Mouse (Mus musculus) liver, adult 2 months (tissue): ENCODE data around the gene Ccdc12. TPM values are rescaled to one million over a fixed set of nuclear protein-coding genes. Genes with fewer than 3 reads are reported as not detected.

Experiments used
- DNase-seq: peaks from one replicate; pipeline ENCODE4 v3.0.0-alpha.2; 2011; ENCODE audit warnings: low read depth, low spot score; ENCODE audit errors: extremely low read depth
- H3K27ac ChIP-seq: fragments of 200-500 bp; replicated peaks from 2 replicates; pipeline ENCODE4 v1.5.1; 2012; ENCODE audit warnings: low read depth, mild to moderate bottlenecking, control low read depth, inconsistent platforms, low read length; ENCODE audit not compliant: insufficient read depth
- H3K27me3 ChIP-seq: fragments of 200-500 bp; 2 replicates; pipeline ENCODE4 v1.6.1; 2012; ENCODE audit warnings: mild to moderate bottlenecking, moderate library complexity, low read length, inconsistent platforms; ENCODE audit not compliant: control insufficient read depth, insufficient read depth
- H3K36me3 ChIP-seq: fragments of 200-500 bp; 2 replicates; pipeline ENCODE4 v1.6.1; 2012; ENCODE audit warnings: low read length, inconsistent platforms; ENCODE audit not compliant: control insufficient read depth, insufficient read depth
- H3K4me1 ChIP-seq: fragments of 200-500 bp; 2 replicates; pipeline ENCODE4 v1.6.1; 2011; ENCODE audit warnings: low read length; ENCODE audit not compliant: control insufficient read depth, insufficient read depth
- H3K4me3 ChIP-seq: fragments of 200-500 bp; 2 replicates; pipeline ENCODE4 v1.5.1; 2011; ENCODE audit warnings: low read depth, mild to moderate bottlenecking, control low read depth, low read length, moderate library complexity; ENCODE audit not compliant: insufficient read depth
- H3K79me2 ChIP-seq: fragments of 200-500 bp; 2 replicates; pipeline ENCODE4 v1.6.1; 2012; ENCODE audit warnings: inconsistent platforms, mild to moderate bottlenecking, low read length, moderate library complexity; ENCODE audit not compliant: control insufficient read depth, insufficient read depth
- H3K9ac ChIP-seq: fragments of 200-500 bp; 2 replicates; pipeline ENCODE4 v1.6.1; 2012; ENCODE audit warnings: low read depth, mild to moderate bottlenecking, control low read depth, inconsistent platforms, low read length
- CTCF ChIP-seq: fragments of 200-500 bp; IDR thresholded peaks from 2 replicates; pipeline ENCODE4 v1.5.1; 2011; ENCODE audit warnings: low read depth, low read length, control low read depth
- POLR2A ChIP-seq: fragments of 200-500 bp; IDR thresholded peaks from 2 replicates; pipeline ENCODE4 v1.6.1; 2011; ENCODE audit warnings: low read length, control low read depth; ENCODE audit not compliant: insufficient read depth; ENCODE audit errors: extremely low read depth
- WGBS: fragments of 180-500 bp; shearing (Covaris S2); methylation state at CpG from one replicate; pipeline ENCODE4 v1.1.7; 2018; 5-methylcytosine and 5-hydroxymethylcytosine counted together
- polyA plus RNA-seq: library from polyadenylated mRNA; depleted of rRNA; stranded (reverse); fragments of >200 nt; gene quantifications from 2 replicates; pipeline ENCODE4 v1.2.3, GENCODE M21; 2012
- total RNA-seq: library from RNA; depleted of rRNA; stranded (reverse); fragments of >200 nt; gene quantifications from 2 replicates; pipeline ENCODE4 v1.2.3, GENCODE M21; 2014

The Ccdc12 gene
- total and polyA plus RNA-seq, 2 experiments = 29.9 to 51.4 TPM

DNA sequence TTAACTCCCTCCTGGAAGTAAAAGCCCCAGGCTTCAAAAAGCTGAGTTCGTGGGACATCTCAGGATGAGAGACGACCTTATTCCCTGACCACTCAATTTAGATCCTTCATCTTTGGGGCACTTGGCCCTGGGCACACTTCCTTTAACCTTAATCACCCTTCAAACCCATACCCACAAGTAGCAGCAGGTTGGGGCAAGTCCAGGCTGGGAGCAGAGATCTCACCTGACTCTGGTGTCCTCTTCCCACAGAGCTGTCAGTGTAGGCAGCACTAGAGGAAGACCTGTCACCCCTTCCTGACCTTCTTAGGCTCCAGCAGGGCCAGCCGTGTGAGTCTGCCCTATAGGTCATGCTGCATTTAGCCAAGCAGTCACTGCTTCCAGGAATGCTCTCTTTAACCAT, 30.2 kb downstream of the Ccdc12 start:
- DNase-seq = no peak
- Histone ChIP-seq H3K27ac (no peak overlapping the region), H3K4me1 (peaks cover 36% of the 10 kb centered on the region), H3K36me3 (no peaks in the 10 kb centered on the region), H3K9ac (no peak overlapping the region), H3K4me3 (no peak overlapping the region), H3K79me2 (peaks cover 40% of the 10 kb centered on the region; the same call in 1 of the 2 replicates), H3K27me3 (no peaks in the 10 kb centered on the region)
- TF ChIP-seq POLR2A = no peak
- TF ChIP-seq CTCF = no peak
- 70% methylated on average over 3 of the region's 3 CpGs for WGBS

DNA sequence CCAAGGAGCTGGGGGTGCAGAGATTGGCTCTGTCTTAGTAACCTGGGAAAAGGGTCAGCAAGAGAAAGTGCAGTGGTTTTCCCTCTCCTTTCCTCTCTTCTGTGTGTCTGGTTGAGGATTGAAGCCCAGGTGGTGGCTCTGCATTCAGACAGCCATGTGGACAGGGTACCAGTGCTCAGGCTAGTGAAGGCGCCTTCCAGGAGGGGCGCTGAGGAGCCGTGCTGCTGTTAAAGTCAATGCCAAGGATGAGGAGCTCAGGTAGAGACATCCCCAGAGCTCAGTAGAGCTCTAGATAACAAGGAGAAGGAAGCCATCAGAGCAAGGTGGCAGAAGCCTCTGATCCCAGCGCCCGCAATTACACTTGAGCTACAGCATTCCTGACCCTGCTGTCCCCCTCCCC, 30.8 kb downstream of the Ccdc12 start:
- Histone ChIP-seq H3K4me1 (peaks cover 31% of the 10 kb centered on the region), H3K27ac (no peak overlapping the region), H3K9ac (no peak overlapping the region)

DNA sequence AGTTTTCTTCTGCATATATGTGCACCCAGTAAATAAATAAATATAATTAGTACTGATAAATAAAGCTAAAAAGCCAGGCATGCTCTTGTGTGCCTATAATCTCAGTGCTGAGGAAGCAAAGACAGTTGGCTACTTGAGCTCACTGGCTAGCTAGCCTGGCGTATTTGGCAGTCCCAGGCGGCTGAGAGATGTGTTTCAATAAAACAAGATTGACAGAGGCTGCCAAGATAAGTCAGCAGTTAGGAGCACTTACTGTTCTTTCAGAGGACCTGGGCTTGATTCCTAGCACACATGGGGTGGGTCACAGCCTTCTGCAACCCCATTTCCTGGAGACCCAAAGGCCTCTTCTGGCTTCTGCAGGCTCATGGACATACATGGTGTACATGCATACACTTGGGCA, 31.5 kb downstream of the Ccdc12 start:
- TF ChIP-seq CTCF (no peak), POLR2A (no peak)
- Histone ChIP-seq H3K27ac (no peak overlapping the region), H3K27me3 (no peaks in the 10 kb centered on the region), H3K4me3 (no peak overlapping the region), H3K4me1 (peaks cover 25% of the 10 kb centered on the region), H3K79me2 (peaks cover 40% of the 10 kb centered on the region; the same call in 1 of the 2 replicates), H3K9ac (no peak overlapping the region), H3K36me3 (no peaks in the 10 kb centered on the region)
- WGBS = 37% methylated on average over 2 of the region's 2 CpGs
- peak; percentile 77 for DNase-seq

More for the DNA sequence above, 30.8 kb downstream of the Ccdc12 start:
- Histone ChIP-seq H3K79me2 (peaks cover 40% of the 10 kb centered on the region; the same call in 1 of the 2 replicates), H3K4me3 (no peak overlapping the region), H3K27me3 (no peaks in the 10 kb centered on the region), H3K36me3 (no peaks in the 10 kb centered on the region)
- no peak for DNase-seq
- WGBS = 88% methylated on average over 5 of the region's 5 CpGs
- TF ChIP-seq POLR2A (no peak), CTCF (no peak)

DNA sequence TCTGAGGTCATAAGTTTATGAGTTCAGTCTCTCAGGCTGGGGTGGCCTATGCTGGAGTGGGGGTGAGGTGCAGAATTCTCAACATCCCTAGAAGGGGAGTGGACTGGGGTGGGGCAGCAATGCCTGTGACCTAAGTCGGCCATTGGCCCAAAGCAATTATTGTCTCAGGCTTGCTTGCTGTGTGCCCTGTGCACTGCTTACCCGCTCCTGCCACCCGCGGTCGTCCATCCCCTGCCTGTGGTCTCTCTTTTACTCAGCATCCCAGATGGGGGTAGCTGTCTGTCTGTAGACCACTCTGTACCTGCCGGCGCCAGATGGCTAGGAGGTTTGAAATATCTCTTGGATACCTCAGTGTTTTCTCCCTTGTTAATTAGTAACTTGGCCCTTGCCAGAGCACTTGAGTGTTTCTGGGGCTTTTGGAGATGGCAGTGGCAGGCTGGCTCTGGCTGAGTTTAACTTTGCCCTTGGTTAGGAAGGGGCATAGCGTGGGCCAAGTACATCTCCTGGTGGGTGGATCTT, 33.0 kb downstream of the Ccdc12 start:
- H3K9ac ChIP-seq = no peak overlapping the region
- H3K4me3 ChIP-seq = peak overlapping the region; percentile 37; the same call in 1 of the 2 replicates
- peaks cover 18% of the 10 kb centered on the region for H3K4me1 ChIP-seq
- H3K79me2 ChIP-seq = peaks cover 28% of the 10 kb centered on the region; the same call in 1 of the 2 replicates
- no peak for TF ChIP-seq POLR2A
- no peak for TF ChIP-seq CTCF
- H3K27me3 ChIP-seq = no peaks in the 10 kb centered on the region
- no peaks in the 10 kb centered on the region for H3K36me3 ChIP-seq
- peak overlapping the region; percentile 80 for H3K27ac ChIP-seq
- WGBS = 35% methylated on average over 8 of the region's 8 CpGs
- peak; percentile 94 for DNase-seq

DNA sequence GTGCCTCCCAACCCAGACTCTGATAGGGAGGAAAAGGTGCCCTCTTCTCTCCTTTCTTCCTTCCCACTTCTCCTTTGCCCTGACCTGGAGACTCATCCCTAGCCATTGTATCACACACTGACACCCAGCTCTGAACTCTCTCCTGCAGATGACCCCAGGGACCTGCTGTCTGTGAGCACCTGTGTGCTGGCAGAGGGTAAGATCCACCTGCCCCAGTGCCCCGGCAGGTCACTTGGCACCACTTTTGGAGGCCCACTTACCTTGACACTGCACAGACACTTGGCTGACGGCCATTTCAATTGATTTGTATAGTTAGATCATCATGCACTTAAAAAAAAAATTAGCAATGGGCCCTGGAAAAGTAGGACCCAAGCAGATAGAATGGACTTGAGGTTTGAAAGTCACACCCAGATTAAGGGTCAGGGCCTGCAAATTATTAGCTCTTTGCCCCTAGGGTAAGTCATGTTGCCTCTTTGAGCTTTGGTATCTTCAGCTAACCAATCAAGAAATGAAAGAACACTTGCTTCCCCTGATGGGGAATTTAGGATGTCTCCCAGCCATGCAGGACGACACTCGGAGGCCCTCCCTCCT, 39.0 kb downstream of the Ccdc12 start:
- Histone ChIP-seq H3K9ac (no peak overlapping the region), H3K36me3 (no peaks in the 10 kb centered on the region), H3K27ac (no peak overlapping the region), H3K4me3 (no peak overlapping the region), H3K4me1 (peaks cover 17% of the 10 kb centered on the region), H3K27me3 (no peaks in the 10 kb centered on the region), H3K79me2 (peaks cover 10% of the 10 kb centered on the region; the same call in 1 of the 2 replicates)
- WGBS = 26% methylated on average over 4 of the region's 4 CpGs
- TF ChIP-seq POLR2A (no peak), CTCF (no peak)
- peak; percentile 97 for DNase-seq

DNA sequence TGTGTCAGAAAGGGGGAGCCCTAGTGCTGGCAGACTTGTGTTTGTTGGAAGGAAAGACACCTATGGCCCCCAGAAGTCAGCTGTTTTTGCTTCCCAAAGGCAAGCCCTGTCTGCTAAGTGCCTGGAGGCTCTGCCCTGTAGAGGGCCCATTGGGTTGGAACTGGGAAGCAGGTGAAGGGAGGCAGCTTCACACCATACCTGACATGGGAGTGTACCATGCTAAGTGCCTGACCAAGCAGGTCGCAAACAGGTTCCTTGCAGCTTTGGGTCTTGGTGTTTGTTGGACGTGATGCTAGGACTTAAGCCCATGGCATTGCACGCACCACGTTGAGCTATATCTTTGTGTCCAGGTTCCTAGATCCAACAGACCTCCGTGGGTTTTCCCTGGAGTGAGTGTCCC, 40.1 kb downstream of the Ccdc12 start:
- no peak for DNase-seq
- no peaks in the 10 kb centered on the region for H3K27me3 ChIP-seq
- no peak overlapping the region for H3K4me3 ChIP-seq
- peaks cover 14% of the 10 kb centered on the region for H3K4me1 ChIP-seq
- no peak overlapping the region for H3K27ac ChIP-seq
- peaks cover 5% of the 10 kb centered on the region; the same call in 1 of the 2 replicates for H3K79me2 ChIP-seq
- no peak overlapping the region for H3K9ac ChIP-seq
- 97% methylated on average over 5 of the region's 5 CpGs for WGBS
- TF ChIP-seq POLR2A (no peak), CTCF (no peak)
- no peaks in the 10 kb centered on the region for H3K36me3 ChIP-seq
